Mouse (Mus musculus): ENCODE measurements around the gene Thrap3.

The Thrap3 gene

GRCm38 (mm10) chr4:126163685-126164084 is 38.9 kb downstream of the Thrap3 start:
- DNase-seq = peak; percentile 54 to 80

- DNase-seq = peak; percentile 54 to 78
Measured at GRCm38 (mm10) chr4:126163067-126163659, 39.4 kb downstream of the Thrap3 start, which contains the start of gene Sh3d21. Gene Sh3d21, minus strand, starts transcription at chr4:126163491.

- DNase-seq = peak; percentile 94 to 97
Measured at GRCm38 (mm10) chr4:126162544-126163066, 40.0 kb downstream of the Thrap3 start.

GRCm38 (mm10) chr4:126161986-126162385 is 40.6 kb downstream of the Thrap3 start:
- no peak for DNase-seq

- no peak for DNase-seq
Measured at GRCm38 (mm10) chr4:126161456-126161855, 41.1 kb downstream of the Thrap3 start.

- DNase-seq = no peak
Measured at GRCm38 (mm10) chr4:126160981-126161380, 41.6 kb downstream of the Thrap3 start.

GRCm38 (mm10) chr4:126159455-126159854 is 43.1 kb downstream of the Thrap3 start:
- peak in 1 of 2 experiments; percentile 51 for DNase-seq

- DNase-seq = no peak
Measured at GRCm38 (mm10) chr4:126157562-126157961, 45.0 kb downstream of the Thrap3 start.

- peak; percentile 54 to 59 for DNase-seq
Measured at GRCm38 (mm10) chr4:126156617-126157016, 45.9 kb downstream of the Thrap3 start.

- DNase-seq = no peak
Measured at GRCm38 (mm10) chr4:126155869-126156268, 46.7 kb downstream of the Thrap3 start.

- DNase-seq = peak; percentile 59 to 63
Measured at GRCm38 (mm10) chr4:126155183-126155582, 47.4 kb downstream of the Thrap3 start.

GRCm38 (mm10) chr4:126152864-126153263 is 49.7 kb downstream of the Thrap3 start:
- DNase-seq = no peak

- DNase-seq = no peak
Measured at GRCm38 (mm10) chr4:126151701-126152440, 50.7 kb downstream of the Thrap3 start.

- no peak for DNase-seq
Measured at GRCm38 (mm10) chr4:126150949-126151320, 51.6 kb downstream of the Thrap3 start.

- peak; percentile 80 to 92 for DNase-seq
Measured at GRCm38 (mm10) chr4:126150297-126150948, 52.1 kb downstream of the Thrap3 start.

- DNase-seq = no peak
Measured at GRCm38 (mm10) chr4:126149798-126150197, 52.8 kb downstream of the Thrap3 start.

GRCm38 (mm10) chr4:126149041-126149676 is 53.4 kb downstream of the Thrap3 start:
- peak; percentile 57 to 76 for DNase-seq

- DNase-seq = peak; percentile 81 to 92
Measured at GRCm38 (mm10) chr4:126148161-126148961, 54.2 kb downstream of the Thrap3 start.

- DNase-seq = peak; percentile 94 to 95
Measured at GRCm38 (mm10) chr4:126147533-126148160, 54.9 kb downstream of the Thrap3 start, which contains the start of gene Eva1b. Gene Eva1b, plus strand, starts transcription at chr4:126147744.

- no peak for DNase-seq
Measured at GRCm38 (mm10) chr4:126146974-126147532, 55.5 kb downstream of the Thrap3 start.

GRCm38 (mm10) chr4:126145396-126145795 is 57.2 kb downstream of the Thrap3 start:
- peak; percentile 62 to 75 for DNase-seq

Measured in kidney, postnatal 25 days (tissue).